Mouse (Mus musculus): ENCODE results near the gene Hint1. TPM values are rescaled to one million over a fixed set of nuclear protein-coding genes. Genes with fewer than 3 reads are reported as not detected.
A peak's percentile ranks its signal among the peaks of the same experiment; 100 is the strongest.

Gene Hint1
- total RNA-seq, 2 experiments from 2014 or later: 303 to 309 TPM

DNA sequence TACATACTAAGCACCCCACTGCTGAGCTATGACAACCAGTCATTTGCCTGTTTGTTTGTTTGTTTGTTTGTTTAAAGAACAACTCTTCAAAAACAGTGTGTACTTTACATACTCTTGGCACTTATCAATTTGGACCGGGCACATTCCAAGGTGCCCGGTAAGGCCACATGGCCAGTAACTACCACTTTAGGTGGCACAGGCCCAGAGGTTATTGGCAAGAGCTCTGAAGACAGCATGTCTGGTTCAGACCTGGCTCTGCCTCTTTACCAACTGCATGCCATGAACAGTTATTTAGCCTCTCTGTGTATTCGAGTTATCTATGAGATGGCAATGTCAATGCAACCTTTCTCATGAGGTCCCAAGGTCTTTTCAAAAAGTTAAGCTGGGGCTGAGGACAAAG lies 30.5 kb downstream of the Hint1 start:
- DNase-seq: peak; percentile 56 to 59

DNA sequence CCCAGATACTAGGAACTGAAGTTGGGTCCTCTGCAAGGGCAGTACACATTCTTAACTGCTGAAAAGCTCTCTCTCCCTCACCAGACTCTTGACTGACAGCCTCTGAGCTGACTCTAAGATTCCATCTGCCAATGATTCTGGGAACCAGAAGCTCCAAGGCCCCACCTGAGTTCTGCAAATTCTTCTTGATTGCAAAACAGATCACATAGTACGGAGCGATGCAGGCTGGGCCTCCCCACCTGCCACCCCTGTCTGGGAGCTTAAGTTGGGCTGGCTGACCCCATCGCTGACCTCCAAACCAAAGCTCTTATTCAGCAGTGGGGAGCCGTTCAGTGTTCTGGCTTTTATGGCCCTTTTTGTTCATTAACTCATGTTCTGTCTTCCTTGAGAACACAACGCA lies 31.3 kb downstream of the Hint1 start:
- no peak for DNase-seq

DNA sequence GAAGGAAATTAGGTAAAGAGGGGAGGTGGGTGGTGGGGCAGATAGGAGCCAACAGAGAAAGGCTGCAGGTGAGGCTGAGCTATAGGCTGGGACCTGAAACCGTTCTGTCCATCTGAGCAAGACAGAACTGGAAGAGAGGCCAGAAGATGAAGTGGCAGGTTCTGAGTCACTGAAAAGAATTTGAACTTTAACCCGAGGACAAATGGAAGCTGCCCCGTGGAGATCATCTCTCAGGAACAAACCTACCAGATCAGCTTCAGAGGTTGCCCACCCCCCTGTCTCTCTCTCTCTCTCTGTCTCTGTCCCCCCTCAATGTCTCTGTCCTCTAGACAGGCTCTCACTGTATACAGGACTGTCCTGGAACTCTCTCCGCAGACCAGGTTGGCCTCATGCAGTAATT lies 33.5 kb downstream of the Hint1 start:
- DNase-seq: no peak

DNA sequence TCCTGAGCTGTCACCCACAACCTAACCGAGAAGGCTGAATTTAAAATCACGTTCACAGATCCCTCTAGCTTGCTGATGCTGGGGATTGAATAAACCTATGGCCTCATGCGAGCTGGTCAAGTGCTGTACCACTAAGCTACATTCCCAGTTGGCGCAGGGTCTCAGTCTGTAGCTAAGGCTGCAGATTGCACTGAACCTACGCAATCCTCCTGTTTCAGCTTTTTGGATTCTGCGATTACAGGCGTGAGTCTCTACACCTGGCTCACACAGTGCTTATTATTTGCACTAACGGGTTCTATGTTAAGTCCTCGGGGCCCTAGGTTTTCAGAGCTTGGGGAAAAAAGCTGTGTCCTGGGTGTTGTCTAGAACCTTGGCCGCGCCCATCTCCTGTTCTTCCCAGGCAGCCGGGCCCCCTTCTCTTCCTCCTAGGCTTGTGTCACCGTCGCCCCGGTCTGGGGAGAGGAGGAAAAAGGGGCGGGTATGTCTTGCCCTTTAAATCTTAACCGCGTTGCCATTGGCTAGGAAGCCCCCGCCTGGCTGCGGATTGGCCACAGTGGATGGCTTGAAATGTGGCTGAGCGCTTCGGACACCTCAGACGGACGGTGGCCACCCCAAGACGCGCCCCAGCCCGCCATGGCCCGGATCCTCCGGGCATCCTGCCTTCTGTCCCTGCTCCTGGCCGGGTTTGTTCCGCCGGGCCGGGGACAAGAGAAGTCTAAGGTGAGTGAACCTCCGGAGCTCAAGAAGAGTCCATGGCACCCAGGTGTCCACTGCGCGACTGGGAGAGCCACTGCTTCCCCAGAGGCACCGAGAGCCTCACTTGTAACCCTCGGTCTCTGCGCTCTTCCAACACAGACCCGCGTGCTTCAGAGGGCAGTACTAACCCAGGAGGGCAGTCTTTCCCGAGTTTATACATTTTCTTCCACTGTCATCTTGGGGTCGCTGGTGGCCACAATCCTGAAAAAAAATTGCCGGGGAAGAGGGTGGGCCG lies 36.4 kb downstream of the Hint1 start, which contains the start of gene Gpx3:
TSS of gene Gpx3 (plus strand) at position 121 of the 991 bp plus-strand sequence.
- DNase-seq: peak; percentile 91 to 93

DNA sequence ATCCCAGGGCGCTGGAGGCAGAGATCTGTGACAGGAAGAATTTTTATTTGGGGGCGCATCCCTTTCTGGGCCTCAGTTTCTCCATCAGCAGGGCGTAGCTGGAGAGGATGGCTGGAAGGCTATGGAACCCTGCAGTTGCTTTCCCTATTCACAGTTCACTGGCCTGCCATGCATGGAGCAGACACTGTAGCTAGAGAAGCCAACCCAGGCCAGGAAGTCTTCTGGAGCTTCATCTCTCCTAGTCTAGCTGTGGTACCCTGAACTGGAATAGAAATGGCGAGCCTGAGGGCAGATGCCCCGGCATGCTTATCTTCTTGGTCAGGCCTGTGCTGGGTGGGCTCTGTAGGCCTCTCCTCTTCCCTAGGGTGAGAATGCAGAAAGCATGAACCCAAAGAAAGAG lies 37.2 kb downstream of the Hint1 start:
- DNase-seq: no peak

DNA sequence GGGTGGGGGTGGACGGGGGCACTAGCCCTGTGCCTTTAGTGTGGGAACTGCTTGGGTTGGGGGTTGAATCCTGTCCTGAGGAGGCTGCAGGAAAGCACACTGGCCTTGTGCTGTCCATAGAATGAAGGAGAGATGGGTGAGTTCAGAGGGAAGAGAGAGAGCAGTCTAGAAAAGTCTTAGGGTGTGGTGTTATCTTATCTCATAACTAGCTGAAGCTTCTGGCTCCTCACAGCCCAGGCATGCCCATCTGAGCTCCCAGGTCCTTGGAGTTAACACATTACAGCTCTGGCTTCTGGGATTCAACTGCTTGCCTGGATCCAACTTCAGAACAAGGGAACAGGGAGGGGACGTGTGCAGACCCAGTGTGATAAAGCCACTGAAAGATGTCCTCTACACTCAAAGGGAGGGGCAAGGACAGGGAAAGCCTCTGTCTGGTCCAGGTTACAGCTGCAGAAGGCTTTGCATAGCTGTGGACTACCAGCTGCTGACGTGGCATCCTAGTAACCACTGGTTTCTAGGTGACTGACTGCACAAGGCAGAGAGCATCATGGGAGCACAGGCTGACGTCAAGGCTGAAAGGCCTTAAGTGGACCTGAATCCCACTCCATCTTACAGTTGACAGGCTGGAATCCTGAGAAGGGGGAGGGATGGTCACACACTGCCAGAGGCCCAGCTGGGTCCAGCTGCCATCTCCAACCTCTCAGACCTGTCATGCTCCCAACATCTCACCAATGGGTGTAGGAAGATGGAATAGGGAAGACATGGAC lies 37.9 kb downstream of the Hint1 start:
- DNase-seq: peak; percentile 70 to 85

DNA sequence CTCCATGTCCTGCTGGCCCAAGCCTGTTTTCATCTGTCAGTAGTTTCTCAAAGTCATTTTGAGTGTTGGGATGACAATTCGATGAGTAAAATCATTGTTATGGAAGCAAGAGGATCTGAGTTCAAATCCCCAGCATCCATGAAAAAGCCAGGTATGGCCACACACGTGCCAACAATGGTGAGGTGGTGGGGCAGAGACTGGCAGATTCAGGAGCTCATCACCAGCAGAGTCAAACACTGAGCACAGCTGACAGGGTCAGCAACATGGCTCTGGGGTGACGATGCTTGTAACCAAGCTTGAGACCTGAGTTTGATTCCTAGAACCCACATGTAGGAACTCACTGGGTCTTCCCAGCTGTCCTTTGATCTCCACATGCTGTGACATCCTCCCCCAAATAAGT lies 38.9 kb downstream of the Hint1 start:
- no peak for DNase-seq

DNA sequence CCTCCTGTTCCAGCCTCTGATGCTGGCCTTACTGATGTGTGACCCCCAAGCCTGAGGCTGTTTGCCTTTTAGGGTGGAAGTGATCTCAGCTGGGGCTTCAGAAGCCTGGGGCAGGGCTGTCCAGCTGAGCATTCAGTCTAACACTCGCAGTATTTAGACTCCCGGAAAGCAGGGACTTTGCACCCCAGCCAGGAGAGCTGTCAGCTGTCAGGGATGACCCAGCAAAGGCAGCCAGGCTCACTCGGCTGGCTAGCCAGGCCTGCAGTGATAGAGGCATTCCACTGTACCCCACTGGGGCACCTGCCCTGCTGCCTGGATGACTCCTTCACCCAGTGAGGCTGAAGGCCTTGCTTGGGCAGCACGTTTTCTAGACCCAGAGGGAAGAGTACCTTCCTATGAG lies 39.7 kb downstream of the Hint1 start:
- peak; percentile 60 to 72 for DNase-seq

DNA sequence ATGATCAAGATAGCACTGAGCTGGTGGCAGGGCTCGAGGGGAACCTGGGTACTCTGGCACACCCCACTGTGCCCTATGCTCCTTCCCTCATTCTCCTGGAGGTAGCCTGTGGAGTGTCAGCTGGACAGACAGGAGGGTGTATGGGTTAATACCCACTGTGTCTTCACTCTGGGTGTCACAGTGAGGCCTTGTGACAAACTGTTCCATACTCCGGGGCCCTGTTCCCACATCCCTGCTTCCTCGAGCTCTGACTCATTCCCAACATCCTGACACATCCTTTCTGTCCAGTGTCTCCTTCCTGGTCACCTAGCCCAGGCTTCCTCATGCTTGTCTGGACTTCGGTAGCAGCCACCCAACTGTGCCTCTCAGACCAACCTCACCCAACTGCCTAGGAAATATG lies 40.3 kb downstream of the Hint1 start:
- DNase-seq: no peak

DNA sequence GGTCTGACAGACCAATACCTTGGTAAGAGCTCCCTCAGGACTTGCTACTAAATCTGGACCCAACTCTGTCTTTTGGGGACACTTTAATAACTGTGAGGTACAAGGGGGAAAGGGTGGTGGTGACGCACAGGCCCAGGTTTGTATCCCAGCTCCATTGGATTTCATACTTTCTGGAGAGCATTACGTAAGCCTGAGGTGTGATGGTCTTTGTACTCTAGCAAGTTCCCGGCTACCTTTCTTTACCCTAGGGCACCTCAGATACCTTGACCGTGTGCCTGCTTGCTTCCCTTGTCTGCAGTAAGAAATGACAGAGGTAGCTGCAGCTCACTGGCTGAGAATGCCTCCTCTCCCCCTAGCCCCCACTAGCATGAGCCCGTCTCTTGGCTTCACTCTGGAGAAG lies 41.1 kb downstream of the Hint1 start:
- no peak for DNase-seq

DNA sequence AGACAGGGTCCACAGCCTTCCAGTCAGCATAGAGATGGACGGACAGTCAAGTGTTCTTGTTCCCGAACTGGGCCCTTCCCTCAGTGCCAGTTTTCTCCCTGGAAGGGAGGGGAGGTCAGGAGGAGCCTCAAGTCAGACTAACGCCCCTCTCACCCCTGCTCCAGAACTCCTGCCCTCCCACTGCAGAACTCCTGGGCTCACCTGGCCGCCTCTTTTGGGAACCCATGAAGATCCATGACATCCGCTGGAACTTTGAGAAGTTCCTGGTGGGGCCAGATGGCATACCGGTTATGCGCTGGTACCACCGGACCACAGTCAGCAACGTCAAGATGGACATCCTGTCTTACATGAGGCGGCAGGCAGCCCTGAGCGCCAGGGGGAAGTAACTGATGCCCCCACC lies 43.1 kb downstream of the Hint1 start:
- no peak for DNase-seq

DNA sequence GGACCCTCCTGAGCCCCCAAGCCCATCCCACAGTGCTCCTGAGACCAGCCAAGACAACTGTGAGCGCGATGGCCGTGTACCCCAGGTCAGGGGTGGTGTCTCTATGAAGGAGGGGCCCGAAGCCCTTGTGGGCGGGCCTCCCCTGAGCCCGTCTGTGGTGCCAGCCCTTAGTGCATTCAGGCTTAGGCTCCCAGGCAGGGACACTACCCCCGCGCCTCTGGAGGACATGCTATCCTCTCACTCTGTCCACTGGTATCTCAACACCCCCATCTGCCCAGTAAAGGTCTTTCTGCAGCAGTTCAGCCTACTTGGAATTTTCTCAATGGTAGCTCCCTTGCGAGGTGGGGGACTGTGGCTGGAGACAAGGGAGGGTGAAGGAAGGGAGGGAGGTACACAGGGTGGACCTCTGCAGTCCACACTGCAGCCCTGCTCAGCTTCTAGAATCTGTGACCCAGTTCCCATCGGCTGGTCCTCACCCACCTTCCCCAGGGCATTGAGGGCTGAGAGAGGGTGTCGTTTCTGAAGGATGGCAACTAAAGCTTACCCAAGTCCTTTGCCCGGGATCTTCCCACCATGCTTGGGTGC lies 44.0 kb downstream of the Hint1 start:
- DNase-seq: no peak

DNA sequence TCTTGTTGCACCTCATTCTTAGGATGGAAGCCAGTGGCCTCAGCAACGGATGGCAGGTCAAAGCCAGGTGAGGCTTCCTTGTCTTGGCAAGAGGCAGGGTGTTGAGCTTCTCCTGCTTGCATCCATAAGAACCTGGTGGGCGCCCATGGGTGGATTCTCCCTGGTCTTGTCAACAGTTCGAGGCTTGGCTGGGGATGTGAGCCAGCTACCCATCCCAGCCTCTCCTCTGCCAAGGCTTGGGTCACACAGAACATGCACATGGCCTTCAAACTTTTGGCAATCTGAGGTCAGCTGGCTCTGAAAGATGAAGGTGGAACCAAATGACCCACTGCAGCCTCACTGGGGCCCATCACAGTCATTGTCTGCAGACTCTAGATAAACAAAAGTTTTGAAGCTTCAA lies 45.0 kb downstream of the Hint1 start:
- DNase-seq: no peak

DNA sequence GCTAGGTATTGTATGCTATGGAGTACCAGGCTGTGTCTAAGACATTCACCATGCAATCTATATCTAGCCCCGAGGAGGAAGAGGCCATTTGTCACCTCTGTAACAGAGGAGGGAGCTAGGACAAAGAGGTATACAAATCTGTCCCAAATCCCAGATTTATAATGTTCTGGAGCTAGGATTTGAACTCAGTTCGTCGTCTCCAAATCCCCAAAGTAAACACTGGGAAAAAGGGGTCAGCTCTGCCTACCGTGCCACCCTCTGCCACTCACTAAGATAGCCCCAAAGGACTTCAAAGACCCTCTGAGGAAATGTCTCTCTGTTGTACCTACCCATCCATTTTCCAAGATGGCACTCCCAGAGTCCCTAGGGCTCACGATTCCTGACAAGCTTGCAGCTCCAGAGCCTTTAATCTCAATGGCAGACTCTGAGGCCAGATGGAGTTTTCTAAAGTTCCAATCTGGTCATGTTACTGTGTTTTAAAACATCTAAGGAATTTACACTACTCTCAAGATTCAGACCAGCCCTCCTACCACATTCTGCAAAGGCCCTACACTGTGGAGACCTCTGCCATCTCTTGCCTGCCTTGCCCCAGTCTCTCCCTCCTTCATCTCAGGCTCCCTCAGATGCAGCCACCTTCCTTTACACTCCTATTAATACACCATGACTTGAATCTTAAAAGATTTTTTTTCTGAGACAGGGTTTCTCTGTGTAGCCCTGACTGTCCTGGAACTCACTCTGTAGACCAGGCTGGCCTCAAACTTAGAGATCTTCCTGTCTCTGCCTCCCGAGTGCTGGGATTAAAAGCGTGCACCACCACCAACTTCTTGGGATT lies 45.7 kb downstream of the Hint1 start:
- no peak for DNase-seq

DNA sequence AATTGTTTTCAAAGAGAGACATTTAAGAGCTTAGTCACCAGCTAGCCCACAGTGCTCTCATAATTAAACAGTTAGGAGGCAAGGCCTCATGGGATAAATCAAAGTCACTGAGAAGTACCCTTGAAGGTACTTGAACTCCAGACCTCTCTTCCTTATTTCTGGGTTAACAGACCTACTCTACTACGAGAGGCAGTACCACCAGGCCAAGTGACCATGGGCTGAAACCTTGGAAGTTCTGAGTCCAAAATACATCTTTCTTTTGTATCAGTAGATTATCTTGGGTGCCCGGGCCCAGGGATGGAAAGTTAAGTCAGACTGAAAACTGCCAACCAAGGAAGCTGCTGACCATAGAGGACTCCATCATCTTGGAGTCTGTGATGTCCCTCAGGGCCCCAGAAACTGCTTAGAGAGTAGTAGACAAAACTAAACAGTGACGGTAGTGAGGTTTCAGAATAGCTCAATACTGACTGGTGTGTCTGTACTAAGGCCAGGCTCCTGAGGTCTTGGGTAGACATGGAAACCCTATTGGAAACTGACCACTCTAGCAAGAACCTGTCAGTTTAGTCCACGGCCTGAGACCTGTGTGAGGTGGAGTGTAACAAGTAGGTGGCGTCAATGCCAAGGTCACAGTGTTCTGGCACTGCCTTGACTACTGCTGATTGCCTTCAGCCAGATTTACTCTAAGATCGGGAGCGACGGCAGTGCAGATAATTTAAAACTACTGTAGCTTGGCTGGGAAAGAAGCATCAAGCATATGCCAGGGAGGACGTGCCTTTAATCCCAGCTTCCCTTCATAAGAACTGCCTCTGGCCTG lies 46.5 kb downstream of the Hint1 start:
- no peak for DNase-seq

DNA sequence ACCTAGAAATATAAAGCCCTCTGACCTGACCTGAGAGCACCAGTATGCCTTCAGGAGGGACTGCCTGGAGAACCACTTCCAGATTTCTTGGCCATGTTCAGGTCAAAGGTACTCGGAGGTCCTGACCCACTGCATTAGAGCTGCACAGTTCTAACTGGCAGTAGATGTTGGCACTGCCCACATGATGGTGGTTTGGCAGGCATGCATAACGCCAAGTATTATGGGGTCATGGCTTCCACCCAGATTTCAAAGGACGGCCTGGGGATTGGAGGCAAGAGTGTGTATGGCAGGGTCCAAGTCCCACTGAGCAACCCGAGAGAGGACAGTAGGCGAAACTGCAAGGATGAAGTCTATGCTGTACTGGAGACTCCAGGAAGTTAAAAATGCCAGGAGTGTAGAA lies 47.7 kb downstream of the Hint1 start:
- peak in 1 of 2 experiments; percentile 57 for DNase-seq

DNA sequence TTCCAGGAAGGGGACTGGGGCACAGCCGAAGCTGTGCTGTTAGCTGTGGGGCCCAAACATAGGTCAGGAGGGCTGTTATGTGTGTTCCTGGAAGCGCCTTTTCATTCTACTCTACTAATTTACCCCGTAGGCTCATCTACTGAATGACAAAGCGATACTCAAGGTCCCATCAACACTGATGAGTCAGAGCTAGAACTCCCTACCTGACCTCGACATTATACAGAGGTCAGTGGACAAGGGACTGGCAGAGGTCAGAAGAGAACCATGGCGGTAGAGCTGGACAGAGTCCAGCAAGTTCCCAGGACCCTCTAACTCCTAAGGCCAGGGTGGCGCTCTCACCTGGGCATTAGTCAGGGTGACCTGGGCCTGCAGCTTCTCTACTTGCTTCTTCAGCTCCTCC lies 51.3 kb downstream of the Hint1 start:
- no peak for DNase-seq

DNA sequence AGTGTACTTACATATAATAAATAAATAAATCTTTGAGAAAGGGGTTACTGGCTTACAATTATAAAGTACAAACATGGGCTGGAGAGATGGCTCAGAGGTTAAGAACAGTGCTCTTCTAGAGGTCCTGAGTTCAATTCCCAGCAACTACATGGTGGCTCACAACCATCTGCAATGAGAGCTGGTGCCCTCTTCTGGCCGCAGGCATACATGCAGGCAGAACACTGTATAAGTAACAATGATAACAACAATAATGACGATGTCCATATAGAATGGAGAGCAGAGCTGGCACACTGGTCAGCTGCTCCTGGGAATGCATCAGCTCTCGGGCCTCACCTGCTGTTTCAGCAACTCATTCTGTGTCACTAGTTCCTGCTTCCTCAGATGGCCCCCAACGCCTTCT lies 52.1 kb downstream of the Hint1 start:
- no peak for DNase-seq

Measured in heart, adult 18-20 months (tissue).